Mouse (Mus musculus) forelimb bud, embryonic 11.5 days (tissue): ENCODE data around the gene Rbm20.
A peak's percentile ranks its signal among the peaks of the same experiment; 100 is the strongest.
"Not testable (repeated sequence)": the region's sequence is repeated elsewhere in the genome, so short reads cannot be mapped to it uniquely, and the experiment has no call there.

Experiments
- DNase-seq: peaks from one replicate; pipeline ENCODE4 v3.0.0-alpha.2; 2012; ENCODE audit warnings: low read depth, low spot score

The Rbm20 gene

GRCm38 (mm10) chr19:53676718-53677634 lies at the start of gene Rbm20:
Gene Rbm20, plus strand, starts transcription at chr19:53677306.
- DNase-seq = no peak

GRCm38 (mm10) chr19:53638041-53638440 lies 39.1 kb upstream of the Rbm20 start:
- DNase-seq = no peak

GRCm38 (mm10) chr19:53638727-53639126 lies 38.4 kb upstream of the Rbm20 start:
- DNase-seq = no peak

- DNase-seq = no peak
These were observed 33.0 kb upstream of the Rbm20 start for GRCm38 (mm10) chr19:53644020-53644595.

- no peak for DNase-seq
These were observed 29.8 kb upstream of the Rbm20 start for GRCm38 (mm10) chr19:53647301-53647700.

GRCm38 (mm10) chr19:53648056-53648455 lies 29.1 kb upstream of the Rbm20 start:
- DNase-seq = no peak

GRCm38 (mm10) chr19:53648802-53649236 lies 28.3 kb upstream of the Rbm20 start:
- DNase-seq = peak; percentile 91

- no peak for DNase-seq
These were observed 27.7 kb upstream of the Rbm20 start for GRCm38 (mm10) chr19:53649361-53649760.

- no peak for DNase-seq
These were observed 27.3 kb upstream of the Rbm20 start for GRCm38 (mm10) chr19:53649802-53650201.

GRCm38 (mm10) chr19:53650921-53651320 lies 26.2 kb upstream of the Rbm20 start:
- no peak for DNase-seq

GRCm38 (mm10) chr19:53652267-53652666 lies 24.8 kb upstream of the Rbm20 start:
- no peak for DNase-seq

- DNase-seq = peak; percentile 89
These were observed 23.3 kb upstream of the Rbm20 start for GRCm38 (mm10) chr19:53653624-53654467.

- not testable (repeated sequence) for DNase-seq
These were observed 20.7 kb upstream of the Rbm20 start for GRCm38 (mm10) chr19:53656443-53656842.

GRCm38 (mm10) chr19:53657437-53657836 lies 19.7 kb upstream of the Rbm20 start:
- DNase-seq = no peak

GRCm38 (mm10) chr19:53660722-53661420 lies 16.2 kb upstream of the Rbm20 start:
- DNase-seq = no peak

- no peak for DNase-seq
These were observed 15.0 kb upstream of the Rbm20 start for GRCm38 (mm10) chr19:53661938-53662722.

- no peak for DNase-seq
These were observed 12.3 kb upstream of the Rbm20 start for GRCm38 (mm10) chr19:53664831-53665230.

- no peak for DNase-seq
These were observed 11.7 kb upstream of the Rbm20 start for GRCm38 (mm10) chr19:53665391-53665790.

GRCm38 (mm10) chr19:53666708-53667107 lies 10.4 kb upstream of the Rbm20 start:
- no peak for DNase-seq

- DNase-seq = no peak
These were observed 8.3 kb upstream of the Rbm20 start for GRCm38 (mm10) chr19:53668821-53669220.
